Mouse (Mus musculus): Measurements from ENCODE around the gene Impdh2. TPM values are rescaled to one million over a fixed set of nuclear protein-coding genes. Genes with fewer than 3 reads are reported as not detected.
A peak's percentile ranks its signal among the peaks of the same experiment; 100 is the strongest.

The Impdh2 gene
- 118 and 132 TPM in 2 replicates for polyA plus RNA-seq (2015; fragmentation: Nextera tagmentation; extraction: Ambion mirVana)

GRCm38 (mm10) chr9:108560227-108560841, at the start of gene Impdh2:
Impdh2 (plus strand) TSS chr9:108560286.
- TF ChIP-seq CTCF (IDR thresholded peaks at IDR 0.05; ENCODE audit: low read depth), result no peak
- WGBS, result under 1% methylated on average over 49 of the region's 53 CpGs
- peak within 1 kb of the TSS; percentile 69 for H3K4me2 ChIP-seq (ENCODE audit: low read length)
- peak; percentile 99 for DNase-seq (ENCODE audit: low spot score)
- peak within 1 kb of the TSS; percentile 49 for H3K4me3 ChIP-seq (replicated peaks; ENCODE audit: low read depth, low read length)
- no peaks in the 10 kb centered on the region for H3K27me3 ChIP-seq (ENCODE audit: insufficient read depth, low read length)
- H3K36me3 ChIP-seq (ENCODE audit: insufficient read depth, low read length), result peaks cover 44% of the 10 kb centered on the region
- peak within 1 kb of the TSS; percentile 75 for H3K9ac ChIP-seq (ENCODE audit: low read depth, low read length)
- peak; percentile 98 for ATAC-seq (replicated peaks; ENCODE audit: low FRiP score, low read depth)
- H3K4me1 ChIP-seq (replicated peaks; ENCODE audit: insufficient read depth, low read length), result 0 out of 2 replicates have a peak, but pooled peaks cover 9% of the 10 kb centered on the region
- peak within 1 kb of the TSS; percentile 68 for H3K27ac ChIP-seq
- no peaks in the 10 kb centered on the region for H3K9me3 ChIP-seq (replicated peaks; ENCODE audit: low read length)

DNA sequence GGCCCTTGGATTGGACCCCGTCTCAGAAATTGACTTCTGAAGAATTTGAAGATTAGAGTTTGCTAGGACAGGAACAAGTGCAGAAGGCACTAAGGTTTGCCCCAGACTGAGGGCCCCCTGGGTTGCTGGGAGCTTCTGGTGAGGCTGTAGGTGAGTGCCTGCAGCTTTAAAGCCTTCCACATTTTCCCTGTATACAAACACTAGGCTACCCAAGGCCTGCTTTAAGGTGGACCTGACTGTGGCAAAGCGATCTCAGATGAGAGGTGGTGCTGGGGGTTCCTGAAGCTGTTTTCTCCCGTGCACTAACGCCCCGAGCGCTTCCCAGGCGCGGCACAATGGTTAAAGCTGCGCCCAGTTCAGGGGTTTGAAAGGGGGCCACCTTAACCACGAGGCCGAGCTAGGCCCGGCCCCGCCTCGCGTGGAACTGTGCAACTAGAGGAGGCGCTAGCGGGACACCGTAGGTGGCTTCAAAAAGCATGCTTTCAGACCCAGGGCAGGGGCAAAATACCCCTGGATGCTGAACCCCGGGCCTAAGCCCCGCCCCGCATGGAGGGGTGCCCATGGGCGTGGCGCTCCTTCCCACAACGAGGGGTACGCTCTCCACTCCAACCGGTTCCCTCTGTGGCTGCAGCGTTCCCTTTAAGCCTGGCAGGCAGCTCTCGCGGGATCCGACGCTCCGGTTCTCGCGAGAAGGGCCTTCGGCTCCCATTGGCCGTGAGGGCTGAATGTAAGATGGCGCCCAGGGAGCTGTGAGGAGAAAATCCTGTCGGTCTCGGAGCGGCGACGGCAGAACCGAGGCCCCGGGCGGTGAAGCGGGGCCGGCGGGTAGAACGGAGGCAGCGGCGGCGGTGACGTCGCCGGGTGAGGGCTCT, 43.5 kb upstream of the Impdh2 start, which contains the start of gene Qrich1:
Gene Qrich1 (plus strand): TSS at position 427 of the 872 bp plus-strand sequence.
- H3K4me2 ChIP-seq (ENCODE audit: low read length), result peak within 1 kb of the TSS; percentile 81
- H3K27ac ChIP-seq, result peak within 1 kb of the TSS; percentile 99
- H3K9ac ChIP-seq (ENCODE audit: low read depth, low read length), result peak within 1 kb of the TSS; percentile 98
- H3K36me3 ChIP-seq (ENCODE audit: insufficient read depth, low read length), result peaks cover 36% of the 10 kb centered on the region
- DNase-seq (ENCODE audit: low spot score), result peak; percentile 98
- peak; percentile 96 for ATAC-seq (replicated peaks; ENCODE audit: low FRiP score, low read depth)
- no peaks in the 10 kb centered on the region for H3K4me1 ChIP-seq (replicated peaks; ENCODE audit: insufficient read depth, low read length)
- H3K9me3 ChIP-seq (replicated peaks; ENCODE audit: low read length), result no peaks in the 10 kb centered on the region
- peak within 1 kb of the TSS; percentile 83 for H3K4me3 ChIP-seq (replicated peaks; ENCODE audit: low read depth, low read length)
- WGBS, result 1% methylated on average over 51 of the region's 55 CpGs
- no peaks in the 10 kb centered on the region for H3K27me3 ChIP-seq (ENCODE audit: insufficient read depth, low read length)
- TF ChIP-seq CTCF (IDR thresholded peaks at IDR 0.05; ENCODE audit: low read depth), result 0 out of 2 replicates have a peak, but pooled peaks have one; percentile 23

- Histone ChIP-seq H3K4me2 (ENCODE audit: low read length) (peak overlapping the region; percentile 81), H3K27ac (peak overlapping the region; percentile 99), H3K27me3 (ENCODE audit: insufficient read depth, low read length) (no peaks in the 10 kb centered on the region), H3K36me3 (ENCODE audit: insufficient read depth, low read length) (peaks cover 30% of the 10 kb centered on the region), H3K4me1 (replicated peaks; ENCODE audit: insufficient read depth, low read length) (no peaks in the 10 kb centered on the region), H3K4me3 (replicated peaks; ENCODE audit: low read depth, low read length) (peak overlapping the region; percentile 83), H3K9ac (ENCODE audit: low read depth, low read length) (peak overlapping the region; percentile 98), H3K9me3 (replicated peaks; ENCODE audit: low read length) (no peaks in the 10 kb centered on the region)
- peak; percentile 80 for DNase-seq (ENCODE audit: low spot score)
- TF ChIP-seq CTCF (IDR thresholded peaks at IDR 0.05; ENCODE audit: low read depth), result no peak
- under 1% methylated on average over 69 of the region's 95 CpGs for WGBS
- peak; percentile 67 for ATAC-seq (replicated peaks; ENCODE audit: low FRiP score, low read depth)
Observed at GRCm38 (mm10) chr9:108517253-108517930, 42.7 kb upstream of the Impdh2 start.

DNA sequence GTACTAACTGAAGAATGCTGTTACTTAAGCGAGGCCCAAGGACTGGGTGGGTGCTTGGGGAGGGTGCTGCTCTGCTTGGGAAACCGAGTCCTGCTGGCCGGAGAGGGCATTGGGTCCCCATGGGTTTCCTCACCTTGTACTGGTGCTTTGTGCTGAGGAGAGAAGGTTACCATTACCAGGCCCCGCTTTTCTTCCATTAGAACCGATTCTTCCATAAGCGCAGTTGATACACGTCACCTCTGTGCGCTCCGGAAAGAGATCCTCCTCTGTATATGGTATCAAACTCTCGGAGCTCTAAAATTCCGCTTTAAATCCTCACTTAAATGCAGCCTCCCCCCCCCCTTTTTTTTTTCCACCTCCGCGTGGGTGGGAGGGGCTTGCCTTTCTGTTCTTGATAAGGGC, 42.2 kb upstream of the Impdh2 start:
- DNase-seq (ENCODE audit: low spot score) (peak; percentile 77), ATAC-seq (replicated peaks; ENCODE audit: low FRiP score, low read depth) (peak; percentile 16; the same call in 1 of the 2 replicates)
- Histone ChIP-seq H3K36me3 (ENCODE audit: insufficient read depth, low read length) (peaks cover 25% of the 10 kb centered on the region), H3K4me2 (ENCODE audit: low read length) (peak overlapping the region; percentile 81), H3K4me3 (replicated peaks; ENCODE audit: low read depth, low read length) (peak overlapping the region; percentile 83), H3K9me3 (replicated peaks; ENCODE audit: low read length) (no peaks in the 10 kb centered on the region), H3K27ac (peak overlapping the region; percentile 99), H3K4me1 (replicated peaks; ENCODE audit: insufficient read depth, low read length) (no peaks in the 10 kb centered on the region), H3K27me3 (ENCODE audit: insufficient read depth, low read length) (no peaks in the 10 kb centered on the region), H3K9ac (ENCODE audit: low read depth, low read length) (peak overlapping the region; percentile 98)
- TF ChIP-seq CTCF (IDR thresholded peaks at IDR 0.05; ENCODE audit: low read depth), result no peak
- WGBS, result 0% methylated on average over 13 of the region's 13 CpGs

GRCm38 (mm10) chr9:108521604-108522003, 38.5 kb upstream of the Impdh2 start:
- H3K36me3 ChIP-seq (ENCODE audit: insufficient read depth, low read length), result 0 out of 2 replicates have a peak, but pooled peaks cover 7% of the 10 kb centered on the region
- WGBS, result 80% methylated on average over 2 of the region's 2 CpGs

DNA sequence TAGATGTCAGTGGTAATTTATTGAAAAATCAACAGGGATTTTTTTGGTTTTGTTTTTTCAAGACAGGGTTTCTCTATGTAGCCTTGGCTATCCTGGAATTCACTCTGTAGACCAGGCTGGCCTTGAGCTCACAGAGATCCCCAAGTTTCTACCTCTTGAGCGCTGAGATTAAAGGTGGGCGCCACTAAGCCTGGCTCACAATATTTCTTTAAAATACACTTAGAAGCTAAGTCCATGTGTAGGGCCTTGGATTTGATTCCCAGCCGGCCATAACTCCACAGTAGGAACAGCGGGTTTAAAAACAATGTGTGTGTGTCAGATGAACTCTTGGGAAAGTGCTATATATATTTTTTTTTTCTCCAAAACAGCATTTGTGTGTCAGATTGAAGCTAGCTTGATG, 36.7 kb upstream of the Impdh2 start:
- H3K9ac ChIP-seq (ENCODE audit: low read depth, low read length), result no peak overlapping the region

More at GRCm38 (mm10) chr9:108521604-108522003, 38.5 kb upstream of the Impdh2 start:
- no peak for DNase-seq (ENCODE audit: low spot score)
- no peak overlapping the region for H3K27ac ChIP-seq
- no peak overlapping the region for H3K4me3 ChIP-seq (replicated peaks; ENCODE audit: low read depth, low read length)
- TF ChIP-seq CTCF (IDR thresholded peaks at IDR 0.05; ENCODE audit: low read depth), result no peak
- no peak overlapping the region for H3K9ac ChIP-seq (ENCODE audit: low read depth, low read length)
- H3K27me3 ChIP-seq (ENCODE audit: insufficient read depth, low read length), result no peaks in the 10 kb centered on the region
- H3K4me2 ChIP-seq (ENCODE audit: low read length), result no peak overlapping the region
- no peaks in the 10 kb centered on the region for H3K4me1 ChIP-seq (replicated peaks; ENCODE audit: insufficient read depth, low read length)
- no peaks in the 10 kb centered on the region for H3K9me3 ChIP-seq (replicated peaks; ENCODE audit: low read length)
- ATAC-seq (replicated peaks; ENCODE audit: low FRiP score, low read depth), result no peak

More for the DNA sequence above, 36.7 kb upstream of the Impdh2 start:
- no peak for DNase-seq (ENCODE audit: low spot score)
- no peak overlapping the region for H3K4me2 ChIP-seq (ENCODE audit: low read length)
- ATAC-seq (replicated peaks; ENCODE audit: low FRiP score, low read depth), result no peak
- H3K27me3 ChIP-seq (ENCODE audit: insufficient read depth, low read length), result no peaks in the 10 kb centered on the region
- no peaks in the 10 kb centered on the region for H3K9me3 ChIP-seq (replicated peaks; ENCODE audit: low read length)
- TF ChIP-seq CTCF (IDR thresholded peaks at IDR 0.05; ENCODE audit: low read depth), result no peak
- no peaks in the 10 kb centered on the region for H3K4me1 ChIP-seq (replicated peaks; ENCODE audit: insufficient read depth, low read length)
- H3K4me3 ChIP-seq (replicated peaks; ENCODE audit: low read depth, low read length), result no peak overlapping the region
- H3K27ac ChIP-seq, result no peak overlapping the region
- WGBS, result 94% methylated on average over 4 of the region's 4 CpGs
- H3K36me3 ChIP-seq (ENCODE audit: insufficient read depth, low read length), result peaks cover 7% of the 10 kb centered on the region; the same call in 1 of the 2 replicates

Measured in kidney, postnatal 0 days (tissue).